Mouse (Mus musculus) lung, postnatal 0 days (tissue): ENCODE data around the gene Clic1. TPM values are rescaled to one million over a fixed set of nuclear protein-coding genes. Genes with fewer than 3 reads are reported as not detected.

Experiments
- ATAC-seq: fragments of 200-750 bp; cut with Nextera tagmentation; 2 replicates; pipeline ENCODE4 v1.8.0; 2017; ENCODE audit warnings: moderate library complexity
- DNase-seq: peaks from one replicate; pipeline ENCODE4 v3.0.0-alpha.2; 2016; ENCODE audit warnings: low spot score
- H3K27ac ChIP-seq: fragments of 300-500 bp; sonication (generic); 2 replicates; pipeline ENCODE4 v1.5.1; 2014; ENCODE audit warnings: antibody characterized with exemption, mild to moderate bottlenecking, low read length, mixed read lengths
- H3K27me3 ChIP-seq: fragments of 300-500 bp; sonication (generic); replicated peaks from 2 replicates; pipeline ENCODE4 v1.6.1; 2014; ENCODE audit warnings: low read length, mixed read lengths; ENCODE audit not compliant: insufficient read depth
- H3K36me3 ChIP-seq: fragments of 300-500 bp; sonication (generic); 2 replicates; pipeline ENCODE4 v1.6.1; 2014; ENCODE audit warnings: low read length, mixed read lengths; ENCODE audit not compliant: insufficient read depth
- H3K4me1 ChIP-seq: fragments of 300-500 bp; sonication (generic); 2 replicates; pipeline ENCODE4 v1.6.1; 2014; ENCODE audit warnings: antibody characterized with exemption, low read depth, low read length, mixed read lengths; ENCODE audit not compliant: insufficient read depth
- H3K4me2 ChIP-seq: fragments of 300-500 bp; sonication (generic); replicated peaks from 2 replicates; pipeline ENCODE4 v1.6.1; 2014; ENCODE audit warnings: low read depth, mild to moderate bottlenecking, low read length, moderate library complexity, mixed read lengths
- H3K4me3 ChIP-seq: fragments of 300-500 bp; sonication (generic); 2 replicates; pipeline ENCODE4 v1.5.1; 2014; ENCODE audit warnings: low read depth, low read length
- H3K9ac ChIP-seq: fragments of 300-500 bp; sonication (generic); replicated peaks from 2 replicates; pipeline ENCODE4 v1.6.1; 2014; ENCODE audit warnings: low read depth, mild to moderate bottlenecking
- H3K9me3 ChIP-seq: fragments of 300-500 bp; sonication (generic); 2 replicates; pipeline ENCODE4 v1.6.1; 2016; ENCODE audit warnings: low read length, mixed read lengths
- CTCF ChIP-seq: IDR thresholded peaks from 2 replicates; pipeline ENCODE4 v1.5.1; 2016; ENCODE audit warnings: antibody characterized with exemption, mild to moderate bottlenecking
- EP300 ChIP-seq: IDR thresholded peaks from 2 replicates; pipeline ENCODE4 v1.6.1; 2016; ENCODE audit warnings: antibody characterized with exemption, mild to moderate bottlenecking, control low read depth
- WGBS: fragments of 180-500 bp; shearing (Covaris S2); extraction: QIAGEN DNeasy Blood & Tissue Kit; methylation state at CpG from one replicate; pipeline ENCODE4 v1.1.7; 2014; 5-methylcytosine and 5-hydroxymethylcytosine counted together
- polyA plus RNA-seq: library from polyadenylated mRNA; unstranded; fragments of >200 nt; fragmentation: Nextera tagmentation; extraction: Ambion mirVana; gene quantifications from 2 replicates; pipeline ENCODE4 v1.2.1, GENCODE M21; 2015

Clic1 gene
- polyA plus RNA-seq, 1 experiment from 2014 or later = 355 TPM

DNA sequence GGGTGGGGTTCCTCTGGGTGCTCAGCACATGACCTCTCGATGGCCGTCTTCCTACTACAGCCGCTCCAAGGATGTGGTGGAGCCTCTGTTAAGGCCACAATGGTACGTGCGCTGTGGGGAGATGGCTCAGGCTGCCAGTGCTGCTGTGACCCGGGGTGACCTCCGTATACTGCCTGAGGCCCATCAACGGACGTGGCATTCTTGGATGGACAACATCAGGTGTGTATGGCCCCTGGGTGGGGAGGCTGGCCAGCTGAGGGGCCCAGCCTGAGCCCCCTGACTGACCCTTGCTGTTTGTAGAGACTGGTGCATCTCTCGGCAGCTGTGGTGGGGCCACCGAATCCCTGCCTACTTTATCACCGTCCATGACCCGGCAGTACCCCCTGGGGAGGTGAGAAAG is 37.3 kb upstream of the Clic1 start:
- Histone ChIP-seq H3K4me2 (no peak overlapping the region), H3K9ac (no peak overlapping the region), H3K36me3 (peaks cover 28% of the 10 kb centered on the region), H3K4me1 (no peaks in the 10 kb centered on the region; the same call in 1 of the 2 replicates), H3K4me3 (no peak overlapping the region), H3K27me3 (no peaks in the 10 kb centered on the region), H3K27ac (no peak overlapping the region), H3K9me3 (no peaks in the 10 kb centered on the region)
- DNase-seq = no peak
- 84% methylated on average over 13 of the region's 13 CpGs for WGBS
- TF ChIP-seq EP300 (no peak), CTCF (no peak)
- no peak for ATAC-seq

DNA sequence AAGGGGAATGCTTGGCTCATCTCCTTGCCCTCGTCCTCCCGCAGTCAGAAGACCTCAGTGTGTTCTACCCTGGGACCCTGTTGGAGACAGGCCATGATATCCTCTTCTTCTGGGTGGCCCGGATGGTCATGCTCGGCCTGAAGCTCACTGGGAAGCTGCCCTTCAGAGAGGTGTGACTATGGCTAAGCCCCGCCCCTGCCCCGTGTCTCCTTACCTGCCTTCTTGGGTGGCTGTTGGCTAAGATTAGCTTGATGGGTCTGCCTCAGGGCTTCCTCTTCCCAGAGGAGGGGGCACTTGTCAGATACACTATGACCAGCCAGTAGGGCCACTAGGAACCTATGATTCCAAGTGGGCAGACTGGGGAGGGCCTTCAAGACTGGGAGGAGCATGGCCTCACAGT is 36.5 kb upstream of the Clic1 start:
- H3K36me3 ChIP-seq = peaks cover 28% of the 10 kb centered on the region
- no peaks in the 10 kb centered on the region for H3K9me3 ChIP-seq
- no peaks in the 10 kb centered on the region; the same call in 1 of the 2 replicates for H3K4me1 ChIP-seq
- TF ChIP-seq EP300 = no peak
- TF ChIP-seq CTCF = no peak
- DNase-seq (no peak), ATAC-seq (no peak)
- no peak overlapping the region for H3K4me2 ChIP-seq
- no peak overlapping the region for H3K27ac ChIP-seq
- no peak overlapping the region for H3K4me3 ChIP-seq
- H3K27me3 ChIP-seq = no peaks in the 10 kb centered on the region
- no peak overlapping the region for H3K9ac ChIP-seq
- WGBS = 75% methylated on average over 6 of the region's 6 CpGs

DNA sequence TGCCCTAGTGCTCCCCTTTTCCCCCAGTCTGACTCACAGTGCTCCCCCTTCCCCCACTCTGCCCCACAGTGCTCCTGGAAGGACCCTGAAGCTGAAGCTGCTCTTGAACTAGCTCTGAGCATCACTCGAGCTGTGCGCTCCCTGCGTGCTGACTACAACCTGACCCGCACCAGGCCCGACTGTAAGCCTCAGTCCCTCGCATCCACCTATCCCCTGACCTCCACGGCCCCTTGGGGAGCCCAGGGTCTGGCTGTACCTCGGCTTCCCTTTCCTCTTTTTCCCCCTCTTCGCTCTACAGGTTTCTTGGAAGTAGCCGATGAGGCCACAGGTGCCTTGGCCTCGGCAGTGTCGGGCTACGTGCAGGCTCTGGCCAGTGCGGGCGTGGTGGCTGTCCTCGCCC is 34.5 kb upstream of the Clic1 start:
- peaks cover 28% of the 10 kb centered on the region for H3K36me3 ChIP-seq

DNA sequence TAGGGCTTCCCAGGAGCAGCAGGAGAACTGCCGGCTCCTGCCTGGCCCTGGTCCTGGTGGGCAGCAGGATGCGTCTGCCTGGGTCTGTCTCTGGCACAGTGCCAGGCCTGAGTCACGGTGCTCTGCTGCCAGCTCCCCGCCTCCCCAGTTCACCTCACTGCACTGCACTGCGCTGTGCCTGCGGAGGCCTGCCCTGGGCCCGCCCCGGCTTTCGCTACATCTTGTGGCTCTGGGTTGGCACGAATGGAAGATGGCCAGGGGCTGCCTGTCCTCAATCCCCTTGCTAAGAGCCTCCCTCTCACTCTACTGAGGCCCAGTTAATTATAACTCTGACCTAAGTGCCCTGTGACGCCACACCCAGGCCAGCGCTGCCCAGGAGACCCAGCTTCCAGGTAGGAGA is 33.4 kb upstream of the Clic1 start, which contains the start of gene Vwa7:
Gene Vwa7 (plus strand): TSS at position 204 of the 400 bp plus-strand sequence.
- no peak within 1 kb of the TSS for H3K4me3 ChIP-seq
- ATAC-seq = peak; percentile 49
- H3K4me1 ChIP-seq = no peaks in the 10 kb centered on the region; the same call in 1 of the 2 replicates
- no peak within 1 kb of the TSS for H3K9ac ChIP-seq
- H3K4me2 ChIP-seq = no peak within 1 kb of the TSS
- H3K27ac ChIP-seq = no peak within 1 kb of the TSS
- TF ChIP-seq EP300 = no peak
- TF ChIP-seq CTCF = no peak
- H3K36me3 ChIP-seq = peaks cover 22% of the 10 kb centered on the region
- H3K27me3 ChIP-seq = no peaks in the 10 kb centered on the region
- DNase-seq = peak; percentile 27
- H3K9me3 ChIP-seq = no peaks in the 10 kb centered on the region
- 47% methylated on average over 12 of the region's 12 CpGs for WGBS

More for the DNA sequence above, 34.5 kb upstream of the Clic1 start:
- no peaks in the 10 kb centered on the region for H3K9me3 ChIP-seq
- WGBS = 89% methylated on average over 16 of the region's 16 CpGs
- no peaks in the 10 kb centered on the region for H3K27me3 ChIP-seq
- no peak overlapping the region for H3K4me3 ChIP-seq
- no peak overlapping the region for H3K9ac ChIP-seq
- no peak overlapping the region for H3K27ac ChIP-seq
- TF ChIP-seq EP300 = no peak
- TF ChIP-seq CTCF = no peak
- DNase-seq (no peak), ATAC-seq (no peak)
- H3K4me1 ChIP-seq = no peaks in the 10 kb centered on the region; the same call in 1 of the 2 replicates
- H3K4me2 ChIP-seq = no peak overlapping the region

DNA sequence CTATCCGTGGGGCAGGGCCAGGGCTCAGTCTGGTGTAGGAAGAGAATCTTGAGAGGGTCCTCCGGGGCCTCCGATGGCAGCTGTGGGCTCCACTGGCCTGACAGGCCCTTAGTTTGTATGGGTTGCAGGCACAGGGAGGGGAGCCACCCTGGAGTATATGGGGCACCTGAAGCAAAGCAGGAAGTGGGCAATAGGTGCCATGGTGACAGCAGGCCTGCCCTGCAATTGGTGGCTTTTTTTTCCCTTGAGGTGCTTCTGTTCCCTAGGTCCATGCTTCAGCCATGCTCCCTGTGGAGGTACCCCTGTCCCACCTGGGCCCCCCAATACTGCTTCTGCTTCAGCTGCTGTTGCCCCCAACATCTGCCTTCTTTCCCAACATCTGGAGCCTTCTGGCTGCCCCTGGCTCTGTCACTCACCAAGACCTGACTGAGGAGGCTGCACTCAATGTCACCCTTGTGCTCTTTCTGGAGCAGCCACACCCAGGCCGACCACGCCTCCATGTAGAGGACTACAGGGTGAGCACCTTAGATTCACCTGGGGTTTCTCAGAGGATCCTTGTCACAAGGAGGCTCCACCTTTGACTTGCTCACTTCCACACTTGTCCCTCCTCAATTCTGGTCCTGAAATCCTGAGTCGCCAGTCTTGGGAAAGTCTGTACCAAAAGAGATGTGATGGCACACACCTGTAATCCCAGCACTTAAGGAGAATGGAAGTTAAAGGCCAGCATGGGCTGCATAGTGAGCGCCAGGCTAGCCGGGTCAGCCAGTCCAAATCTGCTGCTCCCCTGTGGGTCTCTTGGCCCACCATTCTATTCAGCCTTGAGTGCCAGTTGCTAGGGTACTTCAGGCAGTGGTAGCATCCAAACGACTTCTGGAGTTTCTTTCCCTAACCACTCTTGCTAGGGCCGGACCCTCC is 32.7 kb upstream of the Clic1 start:
- H3K9ac ChIP-seq = no peak overlapping the region
- ATAC-seq = no peak; the same call in 1 of the 2 replicates

DNA sequence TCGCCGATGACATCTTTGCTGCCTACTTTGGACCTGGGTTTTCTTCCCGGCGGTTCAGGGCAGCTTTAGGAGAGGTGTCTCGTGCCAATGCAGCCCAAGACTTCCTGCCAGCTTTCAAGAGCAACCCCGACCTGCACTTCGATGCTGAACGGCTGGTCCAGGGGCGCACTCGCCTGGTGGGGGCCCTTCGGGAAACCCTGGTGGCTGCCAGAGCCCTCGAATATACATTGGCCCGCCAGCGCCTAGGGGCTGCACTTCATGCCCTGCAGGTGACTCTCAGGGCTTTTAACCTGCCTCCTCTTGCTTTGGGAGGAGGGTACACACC is 32.1 kb upstream of the Clic1 start:
- 66% methylated on average over 14 of the region's 14 CpGs for WGBS
- Histone ChIP-seq H3K9me3 (no peaks in the 10 kb centered on the region), H3K4me3 (no peak overlapping the region), H3K27ac (no peak overlapping the region), H3K4me2 (no peak overlapping the region), H3K27me3 (no peaks in the 10 kb centered on the region), H3K9ac (no peak overlapping the region), H3K4me1 (no peaks in the 10 kb centered on the region; the same call in 1 of the 2 replicates), H3K36me3 (0 out of 2 replicates have a peak, but pooled peaks cover 12% of the 10 kb centered on the region)
- ATAC-seq = no peak
- no peak for DNase-seq
- TF ChIP-seq EP300 = no peak
- TF ChIP-seq CTCF = no peak

More for the DNA sequence above, 32.7 kb upstream of the Clic1 start:
- Histone ChIP-seq H3K27ac (no peak overlapping the region), H3K4me2 (no peak overlapping the region), H3K27me3 (no peaks in the 10 kb centered on the region), H3K9me3 (no peaks in the 10 kb centered on the region), H3K4me3 (no peak overlapping the region), H3K36me3 (peaks cover 18% of the 10 kb centered on the region; the same call in 1 of the 2 replicates), H3K4me1 (no peaks in the 10 kb centered on the region; the same call in 1 of the 2 replicates)
- WGBS = 75% methylated on average over 10 of the region's 10 CpGs
- DNase-seq = no peak
- TF ChIP-seq EP300 (no peak), CTCF (no peak)
